Mouse (Mus musculus) CH12.LX (cell line): ENCODE results near the gene Tjp3.

Experiments used
- CHD2 ChIP-seq: IDR thresholded peaks from 2 replicates; pipeline ENCODE4 v1.6.1; 2011; ENCODE audit warnings: low read length, improper control_type of control experiment
- EP300 ChIP-seq: IDR thresholded peaks from 2 replicates; pipeline ENCODE4 v1.6.1; 2011; ENCODE audit warnings: low read length, improper control_type of control experiment
- UBTF ChIP-seq: IDR thresholded peaks from 2 replicates; pipeline ENCODE4 v1.6.1; 2012; ENCODE audit warnings: low read depth, mild to moderate bottlenecking, inconsistent platforms, low read length, improper control_type of control experiment, moderate library complexity

DNA sequence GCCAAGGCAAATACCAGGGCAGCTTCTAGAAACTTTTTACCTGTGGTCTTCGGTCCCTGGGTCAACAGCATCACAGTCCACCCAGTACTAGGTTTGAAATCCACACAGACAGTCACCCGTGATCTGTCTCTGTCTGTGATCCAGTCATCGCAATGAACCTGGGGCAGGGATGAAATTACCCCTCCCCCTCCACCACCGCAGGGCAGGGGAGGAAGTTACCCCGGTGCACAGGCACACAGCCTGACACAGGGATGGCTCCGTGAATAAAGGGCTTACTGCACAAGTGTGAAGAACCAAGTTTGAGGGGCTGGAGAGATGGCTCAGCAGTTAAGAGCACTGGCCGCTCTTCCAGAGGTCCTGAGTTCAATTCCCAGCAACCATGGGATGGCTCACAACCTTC is 12.4 kb upstream of the Tjp3 start:
- TF ChIP-seq CHD2 (no peak), EP300 (no peak), UBTF (no peak)
